Mouse (Mus musculus): ENCODE measurements around the gene Ppat.

DNA sequence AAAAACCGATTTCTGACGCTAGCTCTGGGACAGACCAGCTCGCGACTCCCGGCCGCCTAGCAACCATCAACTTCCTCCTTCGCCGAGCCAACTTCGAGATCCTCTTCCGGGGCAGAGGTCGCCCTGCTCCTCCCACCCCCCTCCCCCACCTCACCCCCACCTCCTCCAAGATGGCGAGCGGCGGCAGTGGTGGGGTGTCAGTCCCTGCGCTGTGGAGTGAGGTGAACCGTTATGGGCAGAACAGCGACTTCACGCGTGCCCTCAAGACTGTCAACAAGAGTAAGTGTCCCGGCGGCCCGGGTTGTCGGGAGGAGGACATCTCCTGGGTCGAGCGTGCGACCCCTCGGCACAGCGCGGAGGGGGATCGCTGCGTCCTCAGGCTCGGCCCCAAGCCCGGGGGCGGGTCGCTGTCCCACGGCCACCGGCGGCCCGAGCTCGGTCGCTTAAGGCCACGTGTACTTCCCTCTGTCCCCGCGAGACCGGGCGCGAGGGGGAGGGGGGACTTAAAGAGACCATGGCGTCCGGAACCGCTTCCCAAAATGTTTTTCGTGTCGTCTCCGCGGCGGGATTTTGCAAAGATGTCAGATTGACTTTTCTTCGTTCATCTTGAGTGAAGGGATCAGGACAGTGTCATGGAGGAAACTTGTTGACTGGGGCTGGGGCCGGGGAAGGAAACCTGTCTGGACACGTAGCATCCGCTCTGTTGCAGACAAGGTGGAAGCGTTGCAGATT is 23.3 kb upstream of the Ppat start, which contains the start of gene Srp72:
- TF ChIP-seq CTCF (conservative IDR thresholded peaks at IDR 0.05; ENCODE audit: insufficient read depth, insufficient read length, low read depth, low read length): no peak
- no peak for TF ChIP-seq POLR2A (IDR thresholded peaks at IDR 0.05; ENCODE audit: low read depth, low read length)
